Mouse (Mus musculus) ES-E14 (cell line): Measurements from ENCODE around the gene Atp5s. TPM values are rescaled to one million over a fixed set of nuclear protein-coding genes. Genes with fewer than 3 reads are reported as not detected.

ENCODE experiments used
- DNase-seq: peaks from one replicate; pipeline ENCODE4 v3.0.0-alpha.2; 2013; ENCODE audit warnings: low read depth, low spot score
- H3K27ac ChIP-seq: 2 replicates; pipeline ENCODE4 v1.5.1; 2012; ENCODE audit warnings: low read depth, mild to moderate bottlenecking, low read length, moderate library complexity, mixed read lengths; ENCODE audit not compliant: poor library complexity, insufficient read depth, severe bottlenecking
- H3K36me3 ChIP-seq: 2 replicates; pipeline ENCODE4 v1.6.1; 2012; ENCODE audit warnings: mild to moderate bottlenecking, low read length, moderate library complexity, mixed read lengths; ENCODE audit not compliant: control insufficient read depth, poor library complexity, insufficient read depth, severe bottlenecking
- H3K4me1 ChIP-seq, 2 experiments: fragments of 150-350 bp in 1 of 2; sonication (generic) in 1 of 2; 2 replicates each; pipeline ENCODE4 v1.6.1; 2012; ENCODE audit warnings: low read length in 2 of 2, mild to moderate bottlenecking in 1 of 2, mixed read lengths in 1 of 2; ENCODE audit not compliant: control insufficient read depth in 2 of 2, insufficient read depth in 2 of 2, poor library complexity in 1 of 2
- H3K4me3 ChIP-seq, 2 experiments: fragments of 150-350 bp in 1 of 2; sonication (generic) in 1 of 2; 2 replicates each; pipeline ENCODE4 v1.5.1; 2012; ENCODE audit warnings: low read length in 2 of 2, low read depth in 1 of 2, mild to moderate bottlenecking in 1 of 2, mixed read lengths in 1 of 2; ENCODE audit not compliant: insufficient read depth in 1 of 2, poor library complexity in 1 of 2, severe bottlenecking in 1 of 2
- H3K9ac ChIP-seq: 2 replicates; pipeline ENCODE4 v1.6.1; 2012; ENCODE audit warnings: low read depth, mild to moderate bottlenecking, low read length, mixed read lengths; ENCODE audit not compliant: poor library complexity, insufficient read depth, severe bottlenecking
- H3K9me3 ChIP-seq: fragments of 150-350 bp; sonication (generic); 2 replicates; pipeline ENCODE4 v1.6.1; 2012; ENCODE audit warnings: low read depth, mild to moderate bottlenecking, low read length; ENCODE audit not compliant: control insufficient read depth, insufficient read depth
- CHD2 ChIP-seq: IDR thresholded peaks from 2 replicates; pipeline ENCODE4 v1.6.1; 2014; ENCODE audit warnings: mild to moderate bottlenecking, low read depth, low read length, inconsistent platforms
- HCFC1 ChIP-seq: IDR thresholded peaks from 2 replicates; pipeline ENCODE4 v1.6.1; 2012; ENCODE audit warnings: low read length, inconsistent platforms, borderline replicate concordance; ENCODE audit not compliant: insufficient read depth
- MAFK ChIP-seq: IDR thresholded peaks from 2 replicates; pipeline ENCODE4 v1.6.1; 2014; ENCODE audit warnings: mild to moderate bottlenecking, low read depth, low read length, inconsistent platforms; ENCODE audit not compliant: insufficient read depth
- ZC3H11A ChIP-seq: IDR thresholded peaks from 2 replicates; pipeline ENCODE4 v1.6.1; 2012; ENCODE audit warnings: low read depth, mild to moderate bottlenecking, inconsistent platforms, low read length, borderline replicate concordance
- ZNF384 ChIP-seq: IDR thresholded peaks from 2 replicates; pipeline ENCODE4 v1.6.1; 2012; ENCODE audit warnings: low read depth, low read length, inconsistent platforms
- in situ Hi-C, 2 experiments: fragments of 600-800 bp; cut with MboI; formaldehyde crosslinking; loops; one replicate each; pipeline ENCODE4 v1.15.1; 2025; ENCODE audit warnings: low sequenced_read_pairs in 2 of 2, inconsistent platforms in 1 of 2; ENCODE audit not compliant: unreplicated experiment in 2 of 2
- total RNA-seq: library from RNA; depleted of rRNA; stranded (reverse); fragments of 300-350 nt; gene quantifications from 2 replicates; pipeline ENCODE4 v1.2.3, GENCODE M21; 2012

Atp5s gene
- total RNA-seq, 1 experiment = 7.9 TPM

DNA sequence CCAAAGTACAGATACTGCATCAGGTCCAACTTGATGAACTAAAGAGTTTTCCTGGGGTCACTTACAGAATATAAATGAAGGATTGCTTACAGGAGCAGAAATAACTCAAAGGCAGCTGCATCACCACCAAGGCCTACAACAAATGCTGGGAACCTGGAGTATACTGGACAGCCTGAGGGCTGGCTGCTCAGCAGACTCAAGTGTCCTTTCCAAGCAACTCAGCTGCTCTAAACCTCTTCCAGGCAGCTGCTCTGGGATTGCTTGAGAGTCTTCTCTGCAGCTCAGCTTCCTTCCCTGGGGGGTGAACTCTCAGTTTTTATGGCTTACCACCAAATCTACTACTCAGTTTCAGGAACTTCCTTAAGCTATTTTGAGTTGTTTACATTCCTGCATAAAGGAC, 35.7 kb upstream of the Atp5s start:
- H3K27ac ChIP-seq = no peak overlapping the region
- no peaks in the 10 kb centered on the region for H3K9me3 ChIP-seq
- in situ Hi-C loops = no loop called here
- no peak for DNase-seq
- no peak overlapping the region for H3K4me3 ChIP-seq
- H3K4me1 ChIP-seq = no peaks in the 10 kb centered on the region
- H3K36me3 ChIP-seq = no peaks in the 10 kb centered on the region
- TF ChIP-seq HCFC1 (no peak), CHD2 (no peak), MAFK (no peak), ZNF384 (no peak), ZC3H11A (no peak)
- H3K9ac ChIP-seq = no peak overlapping the region

DNA sequence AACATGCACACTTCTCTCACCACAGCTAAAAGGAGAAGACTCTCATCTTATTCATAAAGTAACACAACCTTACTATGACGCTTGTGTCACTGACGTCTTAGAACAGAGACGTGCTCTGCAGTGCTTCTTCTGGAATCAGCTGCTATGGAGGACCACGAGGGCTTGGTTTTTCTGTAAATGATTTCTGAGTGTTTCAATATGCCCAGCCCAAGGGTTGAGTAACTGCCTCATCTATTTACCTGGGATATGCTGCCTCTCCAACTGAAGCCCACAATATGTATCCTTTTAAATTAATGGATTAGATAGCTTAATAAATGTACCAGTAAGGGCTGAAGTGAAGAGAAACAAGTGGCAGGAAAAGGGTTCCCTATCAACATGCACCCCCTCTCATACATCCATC, 34.0 kb upstream of the Atp5s start:
- TF ChIP-seq HCFC1 (no peak), MAFK (no peak), ZNF384 (no peak), ZC3H11A (no peak), CHD2 (no peak)
- Histone ChIP-seq H3K4me3 (no peak overlapping the region), H3K9ac (no peak overlapping the region), H3K9me3 (no peaks in the 10 kb centered on the region), H3K27ac (no peak overlapping the region), H3K36me3 (no peaks in the 10 kb centered on the region), H3K4me1 (peaks cover 0 to 2% of the 10 kb centered on the region in 2 experiments; a peak in 1 of 4 replicates)
- no peak for DNase-seq
- in situ Hi-C loops = no loop called here

DNA sequence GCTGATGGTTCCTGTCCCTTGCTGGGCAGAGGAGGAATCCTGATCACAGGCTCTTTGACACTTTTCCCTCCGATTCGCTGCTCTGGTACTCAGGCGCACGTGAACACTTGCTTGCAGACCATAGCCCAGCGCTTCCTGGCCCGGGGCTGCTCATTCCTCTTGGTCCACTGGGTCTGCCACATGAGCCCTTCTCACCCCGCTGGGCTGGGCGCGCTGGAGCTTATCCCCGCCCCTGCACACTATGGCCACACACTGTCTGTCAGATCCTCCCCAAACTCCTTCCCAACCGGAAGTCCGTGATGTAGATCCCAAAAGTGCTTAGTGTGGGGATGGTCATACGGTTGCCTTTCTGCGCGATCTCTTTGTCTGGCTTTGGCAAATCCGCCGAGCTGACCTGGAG, 31.3 kb upstream of the Atp5s start:
- no peaks in the 10 kb centered on the region for H3K9me3 ChIP-seq
- no peak overlapping the region for H3K27ac ChIP-seq
- peaks cover 4% of the 10 kb centered on the region; the same call in 1 of the 2 replicates for H3K36me3 ChIP-seq
- peaks cover 0 to 2% of the 10 kb centered on the region in 2 experiments; a peak in 1 of 4 replicates for H3K4me1 ChIP-seq
- H3K9ac ChIP-seq = no peak overlapping the region
- peak overlapping the region; percentile 24 to 64; a peak in 3 of 4 replicates for H3K4me3 ChIP-seq
- TF ChIP-seq ZNF384 = no peak
- TF ChIP-seq ZC3H11A = no peak
- TF ChIP-seq CHD2 = no peak
- TF ChIP-seq HCFC1 = no peak
- no peak for TF ChIP-seq MAFK
- in situ Hi-C loops = no loop called here
- peak; percentile 37 for DNase-seq

DNA sequence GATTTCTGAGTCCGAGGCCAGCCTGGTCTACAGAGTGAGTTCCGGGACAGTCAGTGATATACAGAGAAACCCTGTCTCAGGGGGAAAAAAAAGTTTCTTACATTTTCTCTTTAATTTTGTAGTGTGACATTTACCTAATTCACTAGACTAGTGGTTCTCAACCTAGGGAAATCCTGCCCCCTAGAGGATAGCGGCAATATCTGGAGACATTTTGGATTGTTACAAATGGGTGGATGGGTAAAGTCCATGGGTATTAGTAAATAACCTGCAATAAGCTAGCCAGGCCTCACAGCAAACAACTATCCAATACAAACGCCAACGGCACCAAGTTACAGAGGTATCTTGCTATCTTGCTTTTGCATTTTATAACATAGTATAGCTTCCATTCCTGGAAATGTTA, 28.0 kb upstream of the Atp5s start:
- Histone ChIP-seq H3K27ac (no peak overlapping the region), H3K4me1 (peaks cover 0 to 2% of the 10 kb centered on the region in 2 experiments; a peak in 1 of 4 replicates), H3K36me3 (peaks cover 10% of the 10 kb centered on the region; the same call in 1 of the 2 replicates), H3K9ac (no peak overlapping the region), H3K4me3 (no peak overlapping the region), H3K9me3 (no peaks in the 10 kb centered on the region)
- peak; percentile 30 for DNase-seq
- no peak for TF ChIP-seq MAFK
- TF ChIP-seq ZNF384 = no peak
- TF ChIP-seq ZC3H11A = no peak
- no peak for TF ChIP-seq HCFC1
- no peak for TF ChIP-seq CHD2
- in situ Hi-C loops = no loop called here

DNA sequence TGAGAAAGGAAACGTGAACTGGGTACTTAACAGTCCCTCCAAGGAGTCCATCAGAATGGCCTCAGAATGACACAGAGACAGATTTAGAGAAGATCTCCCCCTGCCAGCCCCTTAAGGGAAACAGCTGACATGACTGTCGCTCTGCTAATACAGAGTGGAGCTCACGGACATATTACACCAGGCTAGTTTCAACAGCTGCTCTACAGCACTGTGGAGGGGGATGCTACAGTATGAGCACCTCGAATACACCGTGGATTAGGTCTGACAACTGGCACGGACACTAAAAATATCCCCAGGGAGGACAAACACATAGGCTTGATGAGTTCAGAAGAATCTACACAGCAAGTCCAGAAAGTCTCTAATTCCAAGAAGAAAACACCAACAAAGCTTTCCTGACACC, 26.4 kb upstream of the Atp5s start:
- DNase-seq = no peak
- H3K9me3 ChIP-seq = no peaks in the 10 kb centered on the region
- TF ChIP-seq CHD2 (no peak), MAFK (no peak), ZC3H11A (no peak), HCFC1 (no peak), ZNF384 (no peak)
- no peak overlapping the region for H3K27ac ChIP-seq
- in situ Hi-C loops = no loop called here
- peaks cover 11% of the 10 kb centered on the region; the same call in 1 of the 2 replicates for H3K36me3 ChIP-seq
- H3K4me3 ChIP-seq = no peak overlapping the region
- H3K9ac ChIP-seq = no peak overlapping the region
- H3K4me1 ChIP-seq = peaks cover 0 to 2% of the 10 kb centered on the region in 2 experiments; a peak in 1 of 4 replicates
